ENCODE assay signal across 28 mouse cellular contexts in genomic region chr1:88199996-88200395, GRCm38 (mm10). TPM values are rescaled to one million over a fixed set of nuclear protein-coding genes. Genes with fewer than 3 reads are reported as not detected.
DNase-seq lines count a peak whose midpoint lies in the region; ATAC-seq and TF ChIP-seq lines count a peak whose summit lies in the region.
"Had no signal": no experiment of that assay in that cellular context is flagged by ENCODE, and none has a peak within 500 bp of the region (broad histone marks: within the 10 kb centered on the region; RNA-seq: fewer than 3 reads in every experiment).

No protein-coding gene starts in this region.

- no peak overlapping the region for H3K4me2 ChIP-seq in forebrain, embryonic 16.5 days (ENCODE audit: low read length)
- H3K4me2 ChIP-seq: hindbrain, embryonic 13.5 days; neural tube, embryonic 13.5 days; stomach, embryonic 15.5 days had no signal

- no peaks in the 10 kb centered on the region for H3K36me3 ChIP-seq in forebrain, embryonic 16.5 days (ENCODE audit: control insufficient read depth, insufficient read depth)
- H3K36me3 ChIP-seq: neural tube, embryonic 13.5 days; stomach, embryonic 15.5 days had no signal

- 18% methylated on average over 2 of the region's 2 CpGs for WGBS in cerebellum, adult 2 months
- 80% methylated on average over 2 of the region's 2 CpGs for WGBS in forebrain, embryonic 16.5 days

- H3K27ac ChIP-seq in cerebellum, adult 2 months (ENCODE audit: insufficient read depth, low read length), result peak overlapping the region; percentile 60
- no peak overlapping the region for H3K27ac ChIP-seq in forebrain, embryonic 16.5 days (ENCODE audit: low read length)
- H3K27ac ChIP-seq: embryonic facial prominence, embryonic 10.5 days; hindbrain, embryonic 13.5 days; neural tube, embryonic 13.5 days; stomach, embryonic 15.5 days had no signal

- H3K4me3 ChIP-seq in cerebellum, adult 2 months (replicated peaks; ENCODE audit: insufficient read depth, low read depth, low read length), result no peak overlapping the region
- no peak overlapping the region for H3K4me3 ChIP-seq in forebrain, embryonic 16.5 days (replicated peaks; ENCODE audit: low read length)
- H3K4me3 ChIP-seq: embryonic facial prominence, embryonic 10.5 days; hindbrain, embryonic 13.5 days; myocyte; neural tube, embryonic 13.5 days; stomach, embryonic 15.5 days had no signal

- no peak for TF ChIP-seq POLR2A in cerebellum, adult 2 months (IDR thresholded peaks at IDR 0.05; ENCODE audit: borderline replicate concordance, insufficient read depth, low read length)

- TF ChIP-seq CTCF in cerebellum, adult 2 months (IDR thresholded peaks at IDR 0.05; ENCODE audit: borderline replicate concordance, insufficient read depth, low read depth, low read length), result no peak

- no peak for ATAC-seq in forebrain, embryonic 16.5 days
- ATAC-seq: forebrain, postnatal 0 days; midbrain, embryonic 16.5 days had no signal

- no peak overlapping the region for H3K9ac ChIP-seq in forebrain, embryonic 16.5 days (replicated peaks; ENCODE audit: low read depth, low read length)
- H3K9ac ChIP-seq: forebrain, postnatal 0 days; hindbrain, embryonic 13.5 days; neural tube, embryonic 13.5 days; stomach, embryonic 15.5 days had no signal

- peaks cover 14% of the 10 kb centered on the region for H3K4me1 ChIP-seq in cerebellum, adult 2 months (ENCODE audit: control insufficient read depth, insufficient read depth, low read length)
- no peaks in the 10 kb centered on the region for H3K4me1 ChIP-seq in forebrain, embryonic 16.5 days (replicated peaks; ENCODE audit: control insufficient read depth, insufficient read depth, low read length)
- H3K4me1 ChIP-seq: neural tube, embryonic 13.5 days had no signal

- intact Hi-C loops in heart, postnatal 14 days (cut with DNase I), result no loop called here

- no peaks in the 10 kb centered on the region for H3K27me3 ChIP-seq in cerebellum, adult 2 months (ENCODE audit: control insufficient read depth, insufficient read depth, low read length)
- no peaks in the 10 kb centered on the region for H3K27me3 ChIP-seq in forebrain, embryonic 16.5 days (replicated peaks; ENCODE audit: control insufficient read depth, insufficient read depth, low read length)
- H3K27me3 ChIP-seq: hindbrain, embryonic 13.5 days; neural tube, embryonic 13.5 days; stomach, embryonic 15.5 days had no signal

- DNase-seq in heart, adult 11 months, result peak; percentile 80
- no peak for DNase-seq in heart, postnatal 14 days
- DNase-seq in NIH3T3 (ENCODE audit: low read depth), result peak; percentile 16
- DNase-seq in cerebellum, adult 2 months, result peak; percentile 60 to 73
- DNase-seq in cerebellum, postnatal 25 days, result peak; percentile 64 to 65
- DNase-seq in gastrocnemius, postnatal 4 days (ENCODE audit: low spot score in 2 of 2), result no peak
- DNase-seq: adrenal gland, postnatal 36 days; forebrain, postnatal 0 days; gastrocnemius, postnatal 25 days; heart, postnatal 36 days; lung, postnatal 4 days; right cerebral cortex, adult 18-20 months; right cerebral cortex, postnatal 4 days; thymus, postnatal 36 days had no signal

- 0 out of 2 replicates have a peak, but pooled peaks cover 2% of the 10 kb centered on the region for H3K9me3 ChIP-seq in forebrain, embryonic 16.5 days (ENCODE audit: control insufficient read depth, low read length)
- H3K9me3 ChIP-seq: stomach, embryonic 15.5 days had no signal

RNA-seq across cellular contexts. Expression of gene Ugt1a2, which starts 0.4 kb away (rescaled TPM):
- not detected for total RNA-seq in heart, postnatal 14 days (2021)
- not detected in 2 replicates for polyA plus RNA-seq in cerebellum, adult 2 months (2012; rRNA removed)
- not detected for total RNA-seq in gastrocnemius, postnatal 4 days (2021)
- polyA plus RNA-seq in forebrain, embryonic 16.5 days (2015; fragmentation: Nextera tagmentation; extraction: Ambion mirVana), result not detected in 2 replicates
- total RNA-seq: forebrain, postnatal 0 days had no signal
- polyA plus RNA-seq: cortical plate, adult 2 months; embryonic facial prominence, embryonic 10.5 days; forebrain, postnatal 0 days; heart, embryonic 14.5 days; hindbrain, embryonic 13.5 days; limb, embryonic 11.5 days; lung, embryonic 16.5 days; midbrain, embryonic 16.5 days; neural tube, embryonic 13.5 days had no signal

RNA-seq across cellular contexts. Expression of gene Dnajb3, which starts 5.6 kb away (rescaled TPM):
- under 1 TPM; 0.45 to 0.56 TPM for total RNA-seq in heart, postnatal 14 days (2021)
- 2.9 and 3.5 TPM in 2 replicates for polyA plus RNA-seq in cerebellum, adult 2 months (2012; rRNA removed)
- 1 to 10 TPM; 3.8 to 4.9 TPM for total RNA-seq in gastrocnemius, postnatal 4 days (2021)
- 10.1 and 11.7 TPM in 2 replicates for polyA plus RNA-seq in forebrain, embryonic 16.5 days (2015; fragmentation: Nextera tagmentation; extraction: Ambion mirVana)
- total RNA-seq: liver, adult 2 months had no signal
- polyA plus RNA-seq: liver, adult 2 months; myocyte had no signal

RNA-seq across cellular contexts. Expression of gene Ugt1a1, which starts 11.8 kb away (rescaled TPM):
- total RNA-seq in heart, postnatal 14 days (2021), result not detected
- not detected in 2 replicates for polyA plus RNA-seq in cerebellum, adult 2 months (2012; rRNA removed)
- 1 to 10 TPM in 1 of 2 experiments, under 1 TPM in 1; 0.12 to 1.3 TPM for total RNA-seq in gastrocnemius, postnatal 4 days (2021)
- polyA plus RNA-seq in forebrain, embryonic 16.5 days (2015; fragmentation: Nextera tagmentation; extraction: Ambion mirVana), result not detected in 2 replicates
- total RNA-seq: heart, adult 8-10 months; heart, postnatal 36 days; left cerebral cortex, postnatal 10 days had no signal
- polyA plus RNA-seq: embryonic facial prominence, embryonic 10.5 days; forebrain, postnatal 0 days; heart, embryonic 14.5 days; hindbrain, embryonic 13.5 days; limb, embryonic 11.5 days; lung, embryonic 16.5 days; midbrain, embryonic 16.5 days; myocyte; neural tube, embryonic 13.5 days had no signal

RNA-seq across cellular contexts. Expression of gene Mroh2a, which starts 26.8 kb away (rescaled TPM):
- under 1 TPM; 0.07 to 0.15 TPM for total RNA-seq in heart, postnatal 14 days (2021)
- 0.25 and 0.43 TPM in 2 replicates for polyA plus RNA-seq in cerebellum, adult 2 months (2012; rRNA removed)
- under 1 TPM in 1 of 2 experiments, not detected in 1; 0.13 TPM for total RNA-seq in gastrocnemius, postnatal 4 days (2021)
- polyA plus RNA-seq in forebrain, embryonic 16.5 days (2015; fragmentation: Nextera tagmentation; extraction: Ambion mirVana), result 0.96 and 1.0 TPM in 2 replicates
- total RNA-seq: forebrain, postnatal 0 days; gastrocnemius, postnatal 25 days; heart, postnatal 36 days had no signal
- polyA plus RNA-seq: cortical plate, adult 2 months had no signal

RNA-seq across cellular contexts. Expression of gene Ugt1a5, which starts 34.2 kb away (rescaled TPM):
- under 1 TPM; 0.34 to 0.50 TPM for total RNA-seq in heart, postnatal 14 days (2021)
- polyA plus RNA-seq in cerebellum, adult 2 months (2012; rRNA removed), result 0.08 TPM in 1 of 2 replicates, not detected in the other
- total RNA-seq in gastrocnemius, postnatal 4 days (2021), result under 1 TPM in 1 of 2 experiments, not detected in 1; 0.27 TPM
- not detected in 2 replicates for polyA plus RNA-seq in forebrain, embryonic 16.5 days (2015; fragmentation: Nextera tagmentation; extraction: Ambion mirVana)
- total RNA-seq: forebrain, postnatal 0 days; gastrocnemius, postnatal 25 days; left cerebral cortex, postnatal 10 days had no signal
- polyA plus RNA-seq: cortical plate, adult 2 months; embryonic facial prominence, embryonic 10.5 days; forebrain, postnatal 0 days; heart, embryonic 14.5 days; hindbrain, embryonic 13.5 days; limb, embryonic 11.5 days; lung, embryonic 16.5 days; midbrain, embryonic 16.5 days; myocyte; neural tube, embryonic 13.5 days; stomach, embryonic 15.5 days had no signal

Comparison
In these comparisons a context has a peak if more than half of its experiments do, and no peak if none do; other contexts are left out.
1. DNase-seq: peak in heart, adult 11 months (single experiment), NIH3T3 (single experiment), cerebellum, adult 2 months (2 of 2) and cerebellum, postnatal 25 days (2 of 2); none in heart, postnatal 14 days (0 of 2) and gastrocnemius, postnatal 4 days (0 of 2).